Mouse (Mus musculus): ENCODE data around the gene Src.

Src gene

GRCm38 (mm10) chr2:157436496-157436895 is 18.3 kb downstream of the Src start:
- DNase-seq (ENCODE audit: low spot score in 2 of 2) = no peak

GRCm38 (mm10) chr2:157437123-157437522 is 18.9 kb downstream of the Src start:
- DNase-seq (ENCODE audit: low spot score in 2 of 2) = no peak

- no peak for DNase-seq (ENCODE audit: low spot score in 2 of 2)
These were observed 23.1 kb downstream of the Src start for GRCm38 (mm10) chr2:157441363-157441762.

GRCm38 (mm10) chr2:157447297-157448158 is 29.3 kb downstream of the Src start:
- DNase-seq (ENCODE audit: low spot score in 2 of 2) = no peak

GRCm38 (mm10) chr2:157448356-157448755 is 30.1 kb downstream of the Src start:
- no peak for DNase-seq (ENCODE audit: low spot score in 2 of 2)

GRCm38 (mm10) chr2:157450905-157451304 is 32.7 kb downstream of the Src start:
- no peak for DNase-seq (ENCODE audit: low spot score in 2 of 2)

GRCm38 (mm10) chr2:157451372-157452040 is 33.3 kb downstream of the Src start:
- DNase-seq (ENCODE audit: low spot score in 2 of 2) = no peak

GRCm38 (mm10) chr2:157457100-157457806 is 39.0 kb downstream of the Src start:
- DNase-seq (ENCODE audit: low spot score in 2 of 2) = peak; percentile 87 to 94

GRCm38 (mm10) chr2:157458472-157458871 is 40.2 kb downstream of the Src start:
- DNase-seq (ENCODE audit: low spot score in 2 of 2) = peak; percentile 64 to 79

- no peak for DNase-seq (ENCODE audit: low spot score in 2 of 2)
These were observed 41.5 kb downstream of the Src start for GRCm38 (mm10) chr2:157459736-157460135.

- DNase-seq (ENCODE audit: low spot score in 2 of 2) = no peak
These were observed 44.8 kb downstream of the Src start for GRCm38 (mm10) chr2:157462776-157463710.

GRCm38 (mm10) chr2:157463887-157464745 is 45.9 kb downstream of the Src start:
- DNase-seq (ENCODE audit: low spot score in 2 of 2) = no peak

GRCm38 (mm10) chr2:157464746-157465126 is 46.5 kb downstream of the Src start:
- peak in 1 of 2 experiments; percentile 66 for DNase-seq (ENCODE audit: low spot score in 2 of 2)

GRCm38 (mm10) chr2:157466836-157467235 is 48.6 kb downstream of the Src start:
- DNase-seq (ENCODE audit: low spot score in 2 of 2) = no peak

- DNase-seq (ENCODE audit: low spot score in 2 of 2) = no peak
These were observed 50.0 kb downstream of the Src start for GRCm38 (mm10) chr2:157468130-157468796.

- no peak for DNase-seq (ENCODE audit: low spot score in 2 of 2)
These were observed 53.0 kb downstream of the Src start for GRCm38 (mm10) chr2:157471292-157471691.

- DNase-seq (ENCODE audit: low spot score in 2 of 2) = no peak
These were observed 53.5 kb downstream of the Src start for GRCm38 (mm10) chr2:157471737-157472136.

GRCm38 (mm10) chr2:157472469-157472868 is 54.2 kb downstream of the Src start:
- no peak for DNase-seq (ENCODE audit: low spot score in 2 of 2)

- no peak for DNase-seq (ENCODE audit: low spot score in 2 of 2)
These were observed 56.1 kb downstream of the Src start for GRCm38 (mm10) chr2:157474269-157474729.

Measured in frontal cortex, postnatal 14 days (tissue).